Mouse (Mus musculus) colon, adult 2 months (tissue): ENCODE results near the gene Slc23a3. TPM values are rescaled to one million over a fixed set of nuclear protein-coding genes. Genes with fewer than 3 reads are reported as not detected.

Experiments used
- polyA plus RNA-seq: library from polyadenylated mRNA; depleted of rRNA; stranded (reverse); fragments of >200 nt; gene quantifications from 2 replicates; pipeline ENCODE4 v1.2.3, GENCODE M21; 2012; rRNA removed

Gene Slc23a3
- polyA plus RNA-seq, result 3.2 and 4.2 TPM in 2 replicates

DNA sequence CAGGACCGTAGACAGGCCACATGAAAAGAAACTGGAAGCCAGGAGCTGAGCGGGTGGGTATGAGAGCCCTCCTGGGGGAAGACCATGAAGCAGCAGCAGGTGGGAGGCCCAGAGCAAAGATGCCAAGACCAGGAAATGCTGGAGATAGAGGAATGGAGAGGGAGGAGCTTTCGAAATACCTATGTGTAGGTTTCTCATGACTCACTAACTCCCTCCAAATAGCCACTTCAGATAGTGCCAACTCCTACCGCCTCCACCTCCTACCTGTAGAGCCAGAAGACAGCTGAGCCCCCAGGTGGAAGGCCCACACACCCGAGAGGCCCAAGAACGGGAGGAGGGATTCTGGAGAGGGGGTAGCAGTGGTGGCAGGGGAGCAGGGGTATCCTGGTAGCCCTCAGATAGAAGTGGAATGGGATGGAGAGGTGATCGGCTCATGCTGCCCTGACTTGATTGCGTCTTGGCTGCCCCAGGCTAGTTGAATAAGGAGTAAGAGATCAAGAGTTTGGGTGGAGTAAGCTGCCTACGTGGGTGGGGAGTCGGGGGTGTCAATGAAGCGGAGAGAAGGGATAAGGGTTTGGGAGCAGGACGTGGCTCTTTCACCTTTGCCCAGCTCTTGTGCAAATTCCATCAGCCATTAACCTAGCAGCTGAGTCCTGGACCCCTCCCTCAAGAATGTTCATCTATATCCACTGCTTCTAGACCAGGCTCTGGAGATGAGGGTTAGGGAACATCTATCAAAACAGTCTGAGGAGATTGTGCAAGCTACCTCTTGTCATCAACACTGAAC is at the start of gene Slc23a3:
Gene Slc23a3, minus strand, starts transcription at position 470 of the 787 bp plus-strand sequence.

DNA sequence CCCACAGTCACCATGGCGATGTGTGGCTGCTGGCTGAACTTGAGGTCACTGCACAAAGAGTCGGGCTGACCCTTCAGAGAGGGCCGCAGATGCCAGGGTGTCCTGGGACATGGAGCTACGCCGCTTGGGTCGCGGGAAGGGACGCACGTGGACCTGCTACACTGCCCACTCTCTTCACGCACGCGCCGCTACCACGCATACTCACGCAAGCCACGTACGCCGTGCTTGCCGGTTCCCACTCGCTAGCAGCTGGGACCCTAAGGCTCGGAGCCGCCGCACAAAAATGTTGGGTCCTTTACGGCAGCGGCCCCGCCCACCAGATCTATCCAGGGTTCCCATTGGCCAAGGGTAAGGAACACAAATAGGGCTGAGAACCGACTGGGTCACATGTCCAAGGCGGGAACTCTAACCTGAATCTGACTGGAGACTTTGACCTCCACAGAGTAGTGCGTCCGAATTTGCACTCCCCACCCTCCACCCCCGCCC is 46.5 kb upstream of the Slc23a3 start, which contains the start of gene Abcb6:
Gene Abcb6, minus strand, starts transcription at position 288 of the 486 bp plus-strand sequence.

DNA sequence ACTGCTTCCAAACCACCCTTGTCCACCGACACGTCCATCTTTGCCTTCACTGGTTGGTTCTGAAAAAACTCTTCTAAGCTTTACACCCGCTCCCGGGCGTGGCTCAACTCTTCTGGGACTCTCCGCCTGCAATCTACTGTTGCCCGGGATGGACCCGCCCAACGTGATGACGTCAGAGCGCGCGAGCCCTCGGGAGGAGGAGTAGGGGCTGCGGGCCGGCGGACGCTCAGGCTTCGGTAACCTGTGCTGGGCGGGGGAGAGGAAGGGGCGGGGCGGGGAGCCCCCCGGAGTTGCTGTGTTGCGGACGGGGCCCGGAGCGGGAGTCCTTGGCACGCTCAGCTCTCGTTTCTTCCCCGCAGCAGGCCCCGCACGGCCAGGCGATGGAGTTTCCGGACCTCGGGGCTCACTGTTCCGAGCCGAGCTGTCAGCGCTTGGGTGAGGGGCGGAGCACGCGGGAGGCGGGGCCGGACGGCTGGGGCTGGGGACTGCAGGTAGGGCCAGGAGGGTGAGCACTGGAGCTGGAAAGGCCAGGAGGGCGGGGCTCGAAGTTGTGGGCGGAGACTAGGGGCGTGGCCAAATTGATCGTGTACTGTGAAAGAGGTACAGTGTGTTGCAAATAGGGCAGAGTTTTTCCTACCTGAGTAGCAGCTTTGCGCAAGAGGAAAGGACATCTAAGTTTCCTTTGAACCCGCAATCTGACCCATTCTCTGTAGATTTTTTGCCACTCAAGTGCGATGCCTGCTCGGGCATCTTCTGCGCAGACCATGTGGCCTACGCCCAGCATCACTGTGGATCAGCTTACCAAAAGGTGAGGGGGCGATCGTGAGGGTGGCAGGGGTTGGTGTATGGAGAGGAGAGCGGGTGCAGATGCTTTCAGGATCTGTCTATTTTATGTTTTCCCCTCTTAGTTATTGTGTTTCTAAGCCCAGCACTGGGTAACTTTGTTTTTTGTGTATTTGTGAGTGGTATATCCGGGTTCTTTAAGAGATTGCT is 35.1 kb upstream of the Slc23a3 start, which contains the start of gene Zfand2b:
Gene Zfand2b, plus strand, starts transcription at position 175 of the 993 bp plus-strand sequence.

GRCm38 (mm10) chr1:75142301-75143261 is 8.9 kb upstream of the Slc23a3 start, which contains the start of the genes Cnppd1 and Retreg2:
Cnppd1 (minus strand) TSS chr1:75142711.
Retreg2 (plus strand) TSS chr1:75142778.

DNA sequence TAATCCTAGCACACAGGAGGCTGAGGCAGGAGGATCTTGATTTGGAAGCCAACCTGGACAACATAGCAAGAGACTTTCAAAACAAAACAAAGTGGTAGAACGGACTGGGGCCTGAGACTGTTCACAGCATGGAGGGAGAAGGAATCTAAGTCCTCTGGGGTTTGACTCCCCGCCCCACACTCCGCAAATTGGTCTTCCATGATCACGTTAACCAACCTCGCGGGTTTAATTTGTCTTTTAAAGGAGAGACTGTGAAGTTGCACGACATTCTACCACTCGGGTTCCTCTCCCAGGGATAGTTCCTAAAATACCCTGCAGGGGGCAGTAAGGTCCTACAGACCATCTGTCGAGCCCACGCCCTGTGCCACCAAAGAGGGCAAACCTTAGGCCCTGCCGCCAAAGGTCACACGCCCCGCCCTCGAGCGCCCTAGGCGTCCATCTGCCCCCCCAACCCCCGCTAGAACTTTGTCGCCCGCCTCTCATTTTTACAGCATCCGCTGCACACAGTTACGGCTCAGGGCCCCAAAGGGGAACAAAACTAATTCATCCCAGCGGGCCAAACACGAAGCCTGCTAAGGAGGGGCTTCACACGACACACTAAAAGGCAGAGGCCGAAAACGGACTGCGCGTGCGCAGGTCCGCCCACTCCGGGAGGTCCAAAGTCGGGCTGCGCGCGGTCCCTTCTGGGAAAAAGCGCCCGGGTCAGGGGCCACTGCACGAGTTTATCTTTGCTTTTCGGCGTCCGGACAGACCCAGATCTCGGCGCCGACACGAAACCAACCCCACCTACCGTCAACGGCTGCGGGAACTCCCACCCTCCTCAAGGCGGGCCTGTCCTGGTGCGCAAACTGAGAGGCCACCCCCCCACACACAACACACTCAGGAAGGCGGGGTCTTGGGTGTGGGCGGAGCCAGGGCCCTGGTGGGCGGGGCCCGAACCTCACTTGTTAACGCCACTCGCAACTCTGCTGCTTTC is 9.1 kb downstream of the Slc23a3 start, which contains the start of gene Nhej1:
Gene Nhej1, minus strand, starts transcription at position 855 of the 976 bp plus-strand sequence.

Other genes with a start within 250 kb of the Slc23a3 start
- 1.4 and 3.8 TPM in 2 replicates for gene Fev, start 248.5 kb downstream of the Slc23a3 start, polyA plus RNA-seq
- 1.5 and 1.9 TPM in 2 replicates for gene Cryba2, start 240.7 kb downstream of the Slc23a3 start, polyA plus RNA-seq
- gene Cfap65, start 198.3 kb downstream of the Slc23a3 start, polyA plus RNA-seq, result 0.10 and 0.15 TPM in 2 replicates
- 186 and 200 TPM in 2 replicates for gene Ihh, start 182.2 kb downstream of the Slc23a3 start, polyA plus RNA-seq
- 1.5 and 3.2 TPM in 2 replicates for gene Nhej1, start 8.7 kb downstream of the Slc23a3 start, polyA plus RNA-seq
- gene Cnppd1, start 8.8 kb upstream of the Slc23a3 start, polyA plus RNA-seq, result 76.1 and 79.1 TPM in 2 replicates
- 112 and 187 TPM in 2 replicates for gene Retreg2, start 8.9 kb upstream of the Slc23a3 start, polyA plus RNA-seq
- gene Zfand2b, start 34.8 kb upstream of the Slc23a3 start, polyA plus RNA-seq, result 87.5 and 101 TPM in 2 replicates
- 52.0 and 58.9 TPM in 2 replicates for gene Abcb6, start 46.5 kb upstream of the Slc23a3 start, polyA plus RNA-seq
- gene Ankzf1, start 58.3 kb upstream of the Slc23a3 start, polyA plus RNA-seq, result 18.2 and 19.4 TPM in 2 replicates
- gene Atg9a, start 58.3 kb upstream of the Slc23a3 start, polyA plus RNA-seq, result 91.9 and 103 TPM in 2 replicates
- gene Glb1l, start 76.9 kb upstream of the Slc23a3 start, polyA plus RNA-seq, result 3.3 and 5.5 TPM in 2 replicates
- gene Stk16, start 76.9 kb upstream of the Slc23a3 start, polyA plus RNA-seq, result 166 and 233 TPM in 2 replicates
- gene Tuba4a, start 86.0 kb upstream of the Slc23a3 start, polyA plus RNA-seq, result 93.3 and 109 TPM in 2 replicates
- not detected in 2 replicates for gene A630095N17Rik, start 98.2 kb upstream of the Slc23a3 start, polyA plus RNA-seq
- gene Dnajb2, start 102.5 kb upstream of the Slc23a3 start, polyA plus RNA-seq, result 32.2 and 35.1 TPM in 2 replicates
- 12.7 and 13.4 TPM in 2 replicates for gene Ptprn, start 130.6 kb upstream of the Slc23a3 start, polyA plus RNA-seq
- gene Resp18, start 144.5 kb upstream of the Slc23a3 start, polyA plus RNA-seq, result 12.2 and 18.9 TPM in 2 replicates
- gene Dnpep, start 184.1 kb upstream of the Slc23a3 start, polyA plus RNA-seq, result 187 and 208 TPM in 2 replicates
- gene Des, start 226.4 kb upstream of the Slc23a3 start, polyA plus RNA-seq, result 766 and 827 TPM in 2 replicates
- gene Speg, start 241.4 kb upstream of the Slc23a3 start, polyA plus RNA-seq, result 67.2 and 72.8 TPM in 2 replicates